Mouse (Mus musculus) liver, adult (tissue): Measurements from ENCODE around the gene Syt16.

Experiments
- GATA4 ChIP-seq: IDR thresholded peaks from 2 replicates; pipeline ENCODE4 v1.6.1; 2014; ENCODE audit warnings: mild to moderate bottlenecking, low read length; ENCODE audit not compliant: insufficient replicate concordance

Gene Syt16

GRCm38 (mm10) chr12:74216103-74216728 lies 218.8 kb downstream of the Syt16 start:
- TF ChIP-seq GATA4 = no peak

GRCm38 (mm10) chr12:74219909-74220308 lies 222.4 kb downstream of the Syt16 start:
- TF ChIP-seq GATA4 = no peak

GRCm38 (mm10) chr12:74220651-74221050 lies 223.2 kb downstream of the Syt16 start:
- TF ChIP-seq GATA4 = no peak

- TF ChIP-seq GATA4 = no peak
Observed at GRCm38 (mm10) chr12:74230808-74231207, 233.3 kb downstream of the Syt16 start.

GRCm38 (mm10) chr12:74232845-74233244 lies 235.4 kb downstream of the Syt16 start:
- no peak for TF ChIP-seq GATA4

GRCm38 (mm10) chr12:74236191-74236590 lies 238.7 kb downstream of the Syt16 start:
- TF ChIP-seq GATA4 = no peak

- no peak for TF ChIP-seq GATA4
Observed at GRCm38 (mm10) chr12:74238056-74238455, 240.6 kb downstream of the Syt16 start.

- no peak for TF ChIP-seq GATA4
Observed at GRCm38 (mm10) chr12:74238806-74239205, 241.3 kb downstream of the Syt16 start.

- TF ChIP-seq GATA4 = no peak
Observed at GRCm38 (mm10) chr12:74264846-74265245, 267.4 kb downstream of the Syt16 start.

- no peak for TF ChIP-seq GATA4
Observed at GRCm38 (mm10) chr12:74267049-74267448, 269.6 kb downstream of the Syt16 start.

GRCm38 (mm10) chr12:74268644-74269285 lies 271.3 kb downstream of the Syt16 start:
- no peak for TF ChIP-seq GATA4

- TF ChIP-seq GATA4 = no peak
Observed at GRCm38 (mm10) chr12:74272545-74272944, 275.1 kb downstream of the Syt16 start.

- TF ChIP-seq GATA4 = no peak
Observed at GRCm38 (mm10) chr12:74277265-74277664, 279.8 kb downstream of the Syt16 start.

- no peak for TF ChIP-seq GATA4
Observed at GRCm38 (mm10) chr12:74281403-74281802, 283.9 kb downstream of the Syt16 start.

GRCm38 (mm10) chr12:74282846-74283245 lies 285.4 kb downstream of the Syt16 start:
- TF ChIP-seq GATA4 = no peak

- no peak for TF ChIP-seq GATA4
Observed at GRCm38 (mm10) chr12:74284020-74284684, 286.7 kb downstream of the Syt16 start.
